Mouse (Mus musculus) midbrain, embryonic 11.5 days (tissue): ENCODE measurements around the gene Vmn2r82. TPM values are rescaled to one million over a fixed set of nuclear protein-coding genes. Genes with fewer than 3 reads are reported as not detected.

Experiments
- polyA plus RNA-seq: library from polyadenylated mRNA; unstranded; fragments of >200 nt; fragmentation: Nextera tagmentation; extraction: Ambion mirVana; gene quantifications from 2 replicates; pipeline ENCODE4 v1.2.1, GENCODE M21; 2014

Gene Vmn2r82
- polyA plus RNA-seq, 1 experiment from 2014 or later: not detected

Other genes with a start within 250 kb of the Vmn2r82 start
- not detected in 2 replicates for gene Vmn2r80, start 207.8 kb upstream of the Vmn2r82 start, polyA plus RNA-seq
- gene Vmn2r81, start 108.8 kb upstream of the Vmn2r82 start, polyA plus RNA-seq: not detected in 2 replicates
- not detected in 2 replicates for gene Vmn2r83, start 112.2 kb downstream of the Vmn2r82 start, polyA plus RNA-seq
- 10.5 and 13.4 TPM in 2 replicates for gene Plpp2, start 177.3 kb downstream of the Vmn2r82 start, polyA plus RNA-seq
- gene Mier2, start 198.7 kb downstream of the Vmn2r82 start, polyA plus RNA-seq: 33.0 and 41.8 TPM in 2 replicates
- not detected in 2 replicates for gene Theg, start 230.8 kb downstream of the Vmn2r82 start, polyA plus RNA-seq